Mouse (Mus musculus): ENCODE data around the gene AU040320.
A peak's percentile ranks its signal among the peaks of the same experiment; 100 is the strongest.

DNA sequence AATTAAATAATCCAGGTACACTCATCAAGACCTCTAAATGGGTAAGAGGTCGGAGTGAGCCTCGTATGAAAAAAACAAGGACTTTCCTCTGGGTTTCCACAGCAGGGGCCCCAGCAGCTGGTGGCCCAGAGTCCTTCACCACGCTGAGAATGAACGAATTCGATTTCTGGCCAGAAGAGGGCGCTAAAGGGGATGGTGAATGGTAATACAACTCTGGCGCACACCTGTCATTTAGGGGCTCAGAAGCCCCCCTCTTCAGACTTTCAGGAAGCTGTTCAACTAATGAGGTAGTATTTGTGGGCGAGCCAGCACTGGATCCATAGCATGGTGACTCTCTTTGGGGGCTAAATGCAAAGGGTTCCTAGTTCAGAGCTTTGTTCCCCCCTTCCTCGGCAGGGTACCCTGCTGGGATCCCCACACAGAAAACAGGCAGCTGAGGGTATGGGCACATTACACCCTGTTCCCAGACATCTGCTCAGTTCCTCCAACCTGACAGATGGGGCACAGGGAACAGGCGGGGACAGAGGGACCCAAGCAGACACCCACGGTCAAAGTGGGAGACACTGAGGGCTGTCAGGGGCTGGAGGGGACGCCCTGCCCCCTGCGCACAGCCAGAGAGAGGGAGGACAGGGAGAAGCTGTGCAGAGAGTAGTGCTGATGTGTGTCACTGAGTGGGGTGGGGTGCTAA, 7.7 kb upstream of the AU040320 start:
- peak; percentile 80 for TF ChIP-seq CTCF (IDR thresholded peaks at IDR 0.05)
- TF ChIP-seq POLR2A (IDR thresholded peaks at IDR 0.05; ENCODE audit: insufficient read depth, low read depth, low read length): no peak
- TF ChIP-seq EP300 (IDR thresholded peaks at IDR 0.05; ENCODE audit: insufficient read depth, low read depth, low read length): no peak
